Mouse (Mus musculus) myocyte (in vitro differentiated cells): Measurements from ENCODE around the gene Swap70. TPM values are rescaled to one million over a fixed set of nuclear protein-coding genes. Genes with fewer than 3 reads are reported as not detected.

ENCODE experiments used
- H3K27me3 ChIP-seq: one replicate; pipeline ENCODE4 v1.6.1; 2011; ENCODE audit not compliant: control insufficient read depth, insufficient read depth, insufficient read length
- H3K36me3 ChIP-seq: one replicate; pipeline ENCODE4 v1.6.1; 2011; ENCODE audit not compliant: control insufficient read depth, insufficient read depth
- H3K4me2 ChIP-seq: one replicate; pipeline ENCODE4 v1.6.1; 2011; ENCODE audit warnings: low read depth, control low read depth
- H3K4me3 ChIP-seq: one replicate; pipeline ENCODE4 v1.5.1; 2011; ENCODE audit warnings: mild to moderate bottlenecking, control low read depth, moderate library complexity
- H3K79me2 ChIP-seq: one replicate; pipeline ENCODE4 v1.6.1; 2011; ENCODE audit not compliant: control insufficient read depth, insufficient read depth
- H3ac ChIP-seq: one replicate; pipeline ENCODE4 v1.6.1; 2011; ENCODE audit not compliant: control insufficient read depth, insufficient read length
- CEBPB ChIP-seq: IDR thresholded peaks from 2 replicates; pipeline ENCODE4 v1.6.1; 2011; ENCODE audit warnings: mild to moderate bottlenecking, moderate library complexity; ENCODE audit not compliant: poor library complexity, insufficient read depth, severe bottlenecking
- E2F4 ChIP-seq: IDR thresholded peaks from one replicate; pipeline ENCODE4 v1.6.1; 2011; ENCODE audit warnings: mild to moderate bottlenecking, control low read depth, moderate library complexity; ENCODE audit not compliant: insufficient read depth
- MAX ChIP-seq: IDR thresholded peaks from one replicate; pipeline ENCODE4 v1.6.1; 2011; ENCODE audit warnings: low read depth, mild to moderate bottlenecking, control low read depth
- MYOD1 ChIP-seq, 3 experiments: IDR thresholded peaks; one replicate each; pipeline ENCODE4 v1.6.1; 2011; ENCODE audit warnings: control low read depth in 2 of 3, low read depth in 2 of 3, mild to moderate bottlenecking in 2 of 3, moderate library complexity in 1 of 3; ENCODE audit not compliant: insufficient read length in 2 of 3, control insufficient read depth in 1 of 3
- MYOG ChIP-seq, 3 experiments: IDR thresholded peaks; one replicate each; pipeline ENCODE4 v1.6.1; 2011; ENCODE audit warnings: control low read depth in 2 of 3, low read depth in 2 of 3, mild to moderate bottlenecking in 2 of 3; ENCODE audit not compliant: insufficient read length in 2 of 3, control insufficient read depth in 1 of 3, insufficient read depth in 1 of 3
- POLR2A ChIP-seq: IDR thresholded peaks from one replicate; pipeline ENCODE4 v1.6.1; 2011; ENCODE audit warnings: low read depth, mild to moderate bottlenecking, control low read depth, moderate library complexity; ENCODE audit not compliant: insufficient read length
- POLR2AphosphoS2 ChIP-seq: IDR thresholded peaks from one replicate; pipeline ENCODE4 v1.6.1; 2011; ENCODE audit warnings: low read depth, control low read depth; ENCODE audit not compliant: insufficient read length
- REST ChIP-seq: IDR thresholded peaks from one replicate; pipeline ENCODE4 v1.6.1; 2011; ENCODE audit warnings: mild to moderate bottlenecking, control low read depth, moderate library complexity; ENCODE audit not compliant: insufficient read depth, insufficient read length
- SRF ChIP-seq: IDR thresholded peaks from one replicate; pipeline ENCODE4 v1.6.1; 2011; ENCODE audit warnings: low read depth; ENCODE audit not compliant: control insufficient read depth, insufficient read length
- TCF12 ChIP-seq: IDR thresholded peaks from one replicate; pipeline ENCODE4 v1.6.1; 2011; ENCODE audit warnings: mild to moderate bottlenecking, control low read depth; ENCODE audit not compliant: poor library complexity, insufficient read depth, severe bottlenecking
- TCF3 ChIP-seq: IDR thresholded peaks from one replicate; pipeline ENCODE4 v1.6.1; 2011; ENCODE audit warnings: low read depth, control low read depth; ENCODE audit not compliant: insufficient read length
- USF1 ChIP-seq: IDR thresholded peaks from one replicate; pipeline ENCODE4 v1.6.1; 2011; ENCODE audit warnings: low read depth, mild to moderate bottlenecking, control low read depth, moderate library complexity
- polyA plus RNA-seq: library from polyadenylated mRNA; unstranded; fragments of >200 nt; fragmentation: generic; extraction: Trizol; gene quantifications from one replicate; pipeline ENCODE4 v1.2.1, GENCODE M21; 2012; ENCODE audit warnings: missing spikeins

Gene Swap70
- polyA plus RNA-seq, 1 experiment: 11.4 TPM

DNA sequence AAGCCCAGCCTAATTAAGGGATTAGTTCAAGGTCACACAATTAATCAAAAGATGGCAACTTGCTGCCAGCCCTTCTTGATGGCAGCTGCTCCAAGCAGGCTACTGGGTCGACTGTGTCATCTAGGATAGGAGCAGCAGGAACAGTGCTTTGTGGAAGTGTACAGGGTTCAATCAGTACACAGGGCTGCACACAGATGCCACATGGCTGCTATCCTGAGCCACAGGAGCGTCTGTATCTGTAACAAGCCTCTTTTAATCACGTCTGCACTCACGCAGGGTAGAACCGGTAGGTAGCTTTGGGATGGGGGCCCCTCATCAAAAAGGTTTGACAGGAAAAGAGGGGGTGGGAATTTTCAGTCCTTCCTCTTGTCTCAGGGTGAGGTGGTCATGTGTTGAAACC lies 84.8 kb downstream of the Swap70 start:
- H3ac ChIP-seq: no peak overlapping the region
- H3K4me2 ChIP-seq: no peak overlapping the region
- H3K4me3 ChIP-seq: no peak overlapping the region
- no peaks in the 10 kb centered on the region for H3K79me2 ChIP-seq
- peaks cover 6% of the 10 kb centered on the region for H3K36me3 ChIP-seq
- TF ChIP-seq POLR2A (no peak), TCF12 (no peak), POLR2AphosphoS2 (no peak), REST (no peak)
- H3K27me3 ChIP-seq: no peaks in the 10 kb centered on the region

DNA sequence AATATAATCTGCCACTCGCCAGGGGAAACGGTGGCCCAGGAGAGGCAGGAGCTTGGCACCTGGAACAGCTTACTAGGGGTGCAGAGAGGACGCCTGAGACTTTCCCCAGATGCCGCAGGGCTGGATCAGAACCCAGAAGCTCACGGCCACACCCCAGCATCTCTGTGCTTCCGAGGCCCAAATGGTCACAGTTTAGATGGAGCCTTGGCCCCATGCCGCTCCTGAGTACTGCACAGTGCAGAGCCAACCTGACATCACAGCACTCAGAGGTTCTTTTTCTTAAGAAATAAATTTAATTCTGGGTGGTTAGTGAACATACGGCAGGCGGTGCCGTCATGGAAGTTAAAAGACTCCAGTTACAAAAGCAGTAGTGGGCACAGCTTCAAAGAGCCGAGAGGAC lies 86.2 kb downstream of the Swap70 start:
- Histone ChIP-seq H3K4me3 (no peak overlapping the region), H3K27me3 (no peaks in the 10 kb centered on the region), H3K36me3 (peaks cover 16% of the 10 kb centered on the region), H3ac (no peak overlapping the region), H3K4me2 (no peak overlapping the region), H3K79me2 (no peaks in the 10 kb centered on the region)
- no peak for TF ChIP-seq SRF
- no peak for TF ChIP-seq MYOD1 (IDR thresholded peaks at IDR 0.05; ENCODE audit: control insufficient read depth in 1 of 3, insufficient read length in 2 of 3, low read depth in 2 of 3)
- TF ChIP-seq MYOG (IDR thresholded peaks at IDR 0.05; ENCODE audit: control insufficient read depth in 1 of 3, insufficient read depth in 1 of 3, insufficient read length in 2 of 3, low read depth in 2 of 3): no peak
- TF ChIP-seq MAX: no peak
- no peak for TF ChIP-seq E2F4
- TF ChIP-seq CEBPB: no peak
- TF ChIP-seq REST: no peak
- TF ChIP-seq TCF3: no peak
- no peak for TF ChIP-seq TCF12
- TF ChIP-seq POLR2A: no peak
- TF ChIP-seq USF1: no peak
- no peak for TF ChIP-seq POLR2AphosphoS2

DNA sequence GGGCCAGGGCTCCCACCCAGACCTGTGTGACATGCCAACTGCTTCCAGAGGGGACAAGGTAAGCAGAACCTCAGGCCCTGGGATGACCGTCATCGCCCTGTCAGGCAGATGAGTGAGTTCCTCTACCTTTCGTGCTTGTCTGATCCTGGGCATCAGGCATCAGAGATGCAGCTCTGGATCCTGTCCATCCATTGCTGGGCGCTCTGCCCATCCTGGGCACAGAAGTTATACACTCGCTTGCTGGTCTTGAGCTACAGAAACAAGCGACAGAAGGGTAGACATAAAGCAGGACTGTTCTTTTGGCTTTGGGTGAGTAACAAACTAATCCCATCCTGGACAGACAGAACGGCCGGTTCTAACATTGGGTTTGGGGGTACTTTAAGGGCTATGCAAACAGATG lies 87.7 kb downstream of the Swap70 start:
- H3K79me2 ChIP-seq: no peaks in the 10 kb centered on the region
- no peak for TF ChIP-seq CEBPB
- TF ChIP-seq SRF: no peak
- TF ChIP-seq MYOD1 (IDR thresholded peaks at IDR 0.05; ENCODE audit: control insufficient read depth in 1 of 3, insufficient read length in 2 of 3, low read depth in 2 of 3): no peak
- TF ChIP-seq MAX: no peak
- TF ChIP-seq POLR2A: no peak
- TF ChIP-seq E2F4: no peak
- TF ChIP-seq REST: no peak
- TF ChIP-seq USF1: no peak
- no peak for TF ChIP-seq MYOG (IDR thresholded peaks at IDR 0.05; ENCODE audit: control insufficient read depth in 1 of 3, insufficient read depth in 1 of 3, insufficient read length in 2 of 3, low read depth in 2 of 3)
- no peak for TF ChIP-seq TCF12
- no peak for TF ChIP-seq POLR2AphosphoS2
- no peak for TF ChIP-seq TCF3
- H3K4me2 ChIP-seq: no peak overlapping the region
- H3K36me3 ChIP-seq: peaks cover 16% of the 10 kb centered on the region
- H3K4me3 ChIP-seq: no peak overlapping the region
- no peaks in the 10 kb centered on the region for H3K27me3 ChIP-seq
- no peak overlapping the region for H3ac ChIP-seq

DNA sequence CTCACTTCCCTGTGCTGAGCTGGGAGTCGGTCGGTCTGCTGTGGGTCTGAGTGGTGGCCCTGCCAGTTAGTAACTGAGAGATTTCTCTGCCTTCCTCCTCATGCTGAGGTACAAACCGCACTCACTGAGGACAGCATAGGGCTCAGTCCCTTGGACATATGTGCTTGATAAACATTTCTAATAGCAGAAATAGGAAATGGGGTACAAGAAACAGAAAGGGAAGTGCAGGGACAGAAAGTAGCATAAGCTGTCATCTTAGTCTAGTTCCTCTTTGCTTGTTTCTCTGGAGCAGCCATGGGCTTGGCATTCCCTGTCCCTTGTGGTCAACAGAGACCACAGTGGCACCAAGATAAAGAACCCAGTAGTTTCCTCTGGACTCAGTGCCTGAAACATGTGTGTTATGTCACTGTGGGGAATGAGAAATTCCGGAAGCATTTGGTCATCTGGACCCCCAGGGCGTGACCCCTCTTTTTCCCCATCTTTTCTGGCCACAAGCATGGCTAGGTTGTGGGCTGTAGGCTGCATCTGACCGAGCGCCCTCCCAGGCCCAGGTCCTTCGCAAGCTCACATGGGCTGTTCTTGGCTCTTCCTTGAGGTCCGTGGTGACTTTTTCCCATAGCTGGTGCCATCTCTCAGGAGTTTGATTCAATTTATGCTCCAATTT lies 92.0 kb downstream of the Swap70 start:
- no peaks in the 10 kb centered on the region for H3K79me2 ChIP-seq
- no peak overlapping the region for H3ac ChIP-seq
- H3K4me2 ChIP-seq: no peak overlapping the region
- no peak overlapping the region for H3K4me3 ChIP-seq
- TF ChIP-seq USF1 (no peak), POLR2A (no peak), CEBPB (no peak), SRF (no peak), MYOG (IDR thresholded peaks at IDR 0.05; ENCODE audit: control insufficient read depth in 1 of 3, insufficient read depth in 1 of 3, insufficient read length in 2 of 3, low read depth in 2 of 3) (peak in 1 of 3 experiments; percentile 39), TCF12 (no peak)
- H3K36me3 ChIP-seq: peaks cover 40% of the 10 kb centered on the region
- H3K27me3 ChIP-seq: no peaks in the 10 kb centered on the region

DNA sequence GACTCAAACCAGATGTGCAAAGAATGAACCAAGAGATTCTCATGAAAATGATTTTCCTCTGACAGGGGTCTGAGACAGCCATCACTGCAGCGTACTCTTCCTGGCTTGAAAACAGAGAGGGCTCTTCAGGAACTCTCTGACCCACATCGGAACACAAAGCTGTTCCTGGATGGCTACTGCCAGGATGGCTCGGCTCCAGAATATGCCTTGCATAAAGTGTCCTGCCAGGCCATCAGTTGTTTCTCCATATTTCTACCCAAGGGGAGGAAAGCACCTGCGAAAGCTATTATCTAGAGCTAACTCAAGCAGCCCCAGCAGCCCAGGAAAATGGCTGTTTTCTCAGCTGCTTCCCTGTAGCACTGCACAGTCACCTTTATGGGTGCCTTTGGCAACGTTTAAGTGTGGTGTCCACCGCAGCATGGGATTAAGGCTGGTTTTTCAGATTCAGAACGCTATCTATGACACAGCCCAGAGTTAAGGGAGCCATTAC lies 92.9 kb downstream of the Swap70 start:
- no peak overlapping the region for H3K4me3 ChIP-seq
- H3K79me2 ChIP-seq: no peaks in the 10 kb centered on the region
- TF ChIP-seq SRF: no peak
- no peak for TF ChIP-seq POLR2A
- peaks cover 40% of the 10 kb centered on the region for H3K36me3 ChIP-seq
- no peak overlapping the region for H3ac ChIP-seq
- no peaks in the 10 kb centered on the region for H3K27me3 ChIP-seq
- H3K4me2 ChIP-seq: no peak overlapping the region
